Mouse (Mus musculus): ENCODE results near the gene Cd40lg. TPM values are rescaled to one million over a fixed set of nuclear protein-coding genes. Genes with fewer than 3 reads are reported as not detected.

Cd40lg gene
- not detected for total RNA-seq (2021)
- long read RNA-seq, experiment 1, result 0 reads
- long read RNA-seq, experiment 2, result 0 reads

DNA sequence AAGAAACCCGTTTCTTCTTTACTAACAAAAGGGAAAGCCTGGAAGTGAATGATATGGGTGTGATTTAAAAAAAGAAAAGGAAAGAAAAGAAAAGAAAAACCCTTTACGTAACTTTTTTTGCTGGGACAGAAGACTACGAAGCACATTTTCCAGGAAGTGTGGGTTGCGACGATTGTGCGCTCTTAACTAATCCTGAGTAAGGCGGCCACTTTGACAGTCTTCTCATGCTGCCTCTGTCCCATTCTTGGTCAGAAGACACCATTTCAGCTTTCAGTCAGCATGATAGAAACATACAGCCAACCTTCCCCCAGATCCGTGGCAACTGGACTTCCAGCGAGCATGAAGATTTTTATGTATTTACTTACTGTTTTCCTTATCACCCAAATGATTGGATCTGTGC lies at the start of gene Cd40lg:
Gene Cd40lg (plus strand): TSS at position 268 of the 400 bp plus-strand sequence.
- DNase-seq (ENCODE audit: low spot score in 2 of 2), result no peak

DNA sequence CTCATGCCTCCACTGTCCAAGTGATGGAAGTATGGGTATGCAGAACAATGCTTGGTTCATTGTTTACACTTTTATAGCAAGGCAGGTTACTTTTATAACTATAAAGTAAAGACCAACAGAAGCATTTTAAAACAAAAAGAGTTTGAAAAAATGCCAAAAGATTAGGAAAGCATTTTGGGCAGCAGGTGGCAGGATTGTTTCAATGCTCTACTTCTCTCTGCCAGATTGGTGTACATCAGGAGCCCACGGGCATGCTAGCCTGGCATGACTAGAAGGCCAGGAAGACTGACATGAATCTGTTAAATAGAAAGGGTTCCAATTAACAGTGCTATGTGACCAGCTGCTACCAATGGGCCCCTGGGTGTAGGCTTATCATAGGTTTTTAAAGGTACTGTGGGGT lies 45.4 kb upstream of the Cd40lg start:
- DNase-seq (ENCODE audit: low spot score in 2 of 2), result no peak

DNA sequence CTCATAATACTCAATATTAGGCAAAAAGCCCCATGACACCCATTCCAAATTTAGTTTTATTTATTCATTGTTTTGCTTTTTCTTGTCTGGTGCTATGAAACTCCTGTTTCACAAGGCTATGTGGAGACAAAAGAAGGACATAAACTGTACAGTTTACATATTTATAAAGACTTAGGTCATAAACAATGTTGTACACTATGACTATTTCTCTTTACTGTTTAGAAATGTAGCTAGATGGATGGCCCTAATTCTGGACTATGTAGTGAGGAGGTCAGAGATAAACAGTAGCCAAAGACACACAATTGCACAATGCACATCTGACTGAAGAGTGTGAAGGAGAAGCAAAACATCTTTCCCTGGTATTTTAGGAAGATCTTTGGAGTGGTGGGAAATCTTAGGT lies 40.7 kb upstream of the Cd40lg start:
- DNase-seq (ENCODE audit: low spot score in 2 of 2), result no peak

DNA sequence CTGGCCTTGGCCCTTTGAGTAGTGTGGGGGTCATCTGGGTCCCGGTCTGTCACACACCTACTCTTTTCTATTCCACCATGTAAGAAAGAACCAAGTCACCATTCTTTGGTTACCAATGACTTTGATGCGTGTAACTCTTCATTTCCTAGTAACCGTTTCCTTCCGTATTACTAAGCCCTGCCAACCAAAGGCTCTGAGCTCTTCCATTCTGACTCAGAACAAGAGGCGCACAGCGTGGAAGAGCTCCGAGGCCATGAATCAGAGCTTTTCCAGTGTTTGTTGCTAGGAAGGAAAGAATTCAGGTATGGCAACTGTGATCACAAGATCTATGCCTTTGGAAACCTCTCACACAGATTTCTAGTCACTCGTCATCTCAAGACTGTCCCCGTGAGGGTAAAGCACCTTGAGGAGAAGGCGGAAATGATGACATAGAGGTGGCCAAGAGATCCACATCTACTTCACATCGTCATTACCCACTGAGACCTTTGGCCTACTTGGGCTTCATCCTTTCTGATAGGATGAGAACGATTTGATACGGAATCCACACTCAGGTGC lies 34.6 kb upstream of the Cd40lg start:
- no peak for DNase-seq (ENCODE audit: low spot score in 2 of 2)

DNA sequence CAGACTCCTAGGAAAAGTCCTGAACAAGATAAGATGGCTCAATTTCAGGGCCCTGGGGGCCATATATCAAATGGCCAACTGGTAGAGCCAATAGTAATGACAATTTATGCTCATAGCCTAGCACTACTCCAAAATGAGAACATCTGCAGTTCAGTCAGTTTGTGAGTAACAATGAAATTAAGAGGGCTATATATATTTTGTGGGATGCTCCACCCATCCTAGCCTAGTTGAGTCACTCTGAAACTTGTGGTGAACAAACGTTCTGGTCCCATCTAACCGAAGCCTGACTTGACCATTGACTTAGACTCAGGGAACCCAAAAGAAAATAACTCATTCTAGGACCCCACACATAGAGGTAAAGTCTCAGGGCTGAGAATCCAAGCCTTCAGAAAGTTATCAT lies 29.5 kb upstream of the Cd40lg start:
- DNase-seq (ENCODE audit: low spot score in 2 of 2), result no peak

- no peak for DNase-seq (ENCODE audit: low spot score in 2 of 2)
Observed at GRCm38 (mm10) chrX:57183359-57183758, 28.6 kb upstream of the Cd40lg start.

GRCm38 (mm10) chrX:57187301-57187700 lies 24.6 kb upstream of the Cd40lg start:
- DNase-seq (ENCODE audit: low spot score in 2 of 2), result no peak

GRCm38 (mm10) chrX:57189335-57189734 lies 22.6 kb upstream of the Cd40lg start:
- no peak for DNase-seq (ENCODE audit: low spot score in 2 of 2)

GRCm38 (mm10) chrX:57196319-57196718 lies 15.6 kb upstream of the Cd40lg start:
- no peak for DNase-seq (ENCODE audit: low spot score in 2 of 2)

GRCm38 (mm10) chrX:57198036-57198435 lies 13.9 kb upstream of the Cd40lg start:
- no peak for DNase-seq (ENCODE audit: low spot score in 2 of 2)

DNA sequence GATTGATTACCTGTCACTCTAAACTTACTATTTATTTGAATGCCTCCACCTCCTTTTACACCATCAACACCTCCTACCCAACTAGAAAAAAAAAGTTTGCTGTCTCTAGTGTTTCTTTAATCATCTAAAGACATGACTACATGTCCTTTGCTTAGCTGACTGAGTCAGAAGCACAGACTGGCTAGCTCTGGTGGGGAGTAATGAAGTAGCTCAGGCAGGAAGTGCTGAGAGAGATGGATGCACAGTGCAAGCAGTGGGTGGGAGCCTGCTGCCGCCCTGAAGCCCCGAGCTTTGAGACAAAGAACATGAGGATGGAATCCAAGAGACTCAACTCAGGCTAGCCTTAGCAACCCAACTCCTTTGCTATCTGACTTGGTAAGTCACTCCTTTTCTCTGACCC lies 11.5 kb upstream of the Cd40lg start:
- DNase-seq (ENCODE audit: low spot score in 2 of 2), result no peak

GRCm38 (mm10) chrX:57210591-57210990 lies 1.4 kb upstream of the Cd40lg start:
- no peak for DNase-seq (ENCODE audit: low spot score in 2 of 2)

DNA sequence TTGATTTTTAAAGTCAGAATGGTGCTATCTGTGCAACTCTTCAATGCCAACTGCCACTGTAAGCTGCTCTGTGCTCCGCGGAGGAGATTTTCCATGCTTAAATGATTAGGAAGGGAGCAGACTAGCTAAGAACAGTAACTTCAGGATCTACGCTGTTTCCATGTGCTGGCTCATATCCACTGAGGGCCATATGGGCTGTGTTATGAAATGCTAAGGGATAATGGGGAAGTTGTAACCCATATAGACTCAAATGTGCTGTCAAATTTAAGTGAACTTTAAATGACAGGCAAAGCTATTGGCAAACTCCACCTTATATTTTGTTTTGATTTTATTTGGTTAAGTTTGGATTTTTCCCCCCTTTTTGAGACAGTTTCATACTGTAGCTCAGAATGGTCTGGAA lies 919 bp downstream of the Cd40lg start:
- no peak for DNase-seq (ENCODE audit: low spot score in 2 of 2)

DNA sequence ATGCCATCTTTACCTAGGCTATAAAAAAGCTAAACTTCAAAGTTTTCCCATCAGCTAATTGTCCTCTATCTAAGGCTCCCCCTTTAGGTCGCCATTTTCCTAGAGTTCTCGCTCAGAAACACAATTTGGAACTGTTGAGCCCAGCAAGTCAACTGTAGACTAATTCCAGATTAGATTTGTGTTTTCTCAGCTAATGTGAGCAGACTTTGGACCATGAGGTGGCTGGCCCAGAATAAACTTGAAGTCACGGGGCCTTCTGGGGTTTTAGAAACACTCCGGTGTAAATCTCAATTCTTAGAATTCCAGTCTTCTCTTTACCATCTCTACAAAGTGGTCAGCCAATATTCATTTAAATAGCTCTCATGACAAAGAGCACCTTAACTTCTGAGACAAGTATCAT lies 3.6 kb downstream of the Cd40lg start:
- no peak for DNase-seq (ENCODE audit: low spot score in 2 of 2)

DNA sequence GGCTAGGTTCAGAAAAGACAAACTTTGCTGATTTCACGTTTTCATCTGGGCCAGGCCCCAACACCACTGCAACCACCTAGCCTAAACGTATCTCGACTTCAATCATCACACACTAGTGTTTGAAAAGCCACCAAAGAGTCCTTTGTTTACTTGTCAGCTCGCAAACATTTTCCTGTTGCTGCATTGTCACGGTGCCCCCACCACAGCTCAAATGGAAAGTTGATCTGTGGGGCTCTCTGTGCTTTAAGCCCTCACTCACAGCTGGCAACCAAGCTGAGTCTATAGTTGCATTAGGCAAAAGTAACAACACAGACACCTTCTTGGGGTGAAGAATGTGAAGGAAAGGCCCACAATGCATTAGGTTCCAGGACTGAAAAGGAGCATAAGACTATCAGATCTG lies 4.3 kb downstream of the Cd40lg start:
- DNase-seq (ENCODE audit: low spot score in 2 of 2), result no peak

GRCm38 (mm10) chrX:57219563-57219962 lies 7.6 kb downstream of the Cd40lg start:
- no peak for DNase-seq (ENCODE audit: low spot score in 2 of 2)

GRCm38 (mm10) chrX:57221881-57222280 lies 9.9 kb downstream of the Cd40lg start:
- no peak for DNase-seq (ENCODE audit: low spot score in 2 of 2)

DNA sequence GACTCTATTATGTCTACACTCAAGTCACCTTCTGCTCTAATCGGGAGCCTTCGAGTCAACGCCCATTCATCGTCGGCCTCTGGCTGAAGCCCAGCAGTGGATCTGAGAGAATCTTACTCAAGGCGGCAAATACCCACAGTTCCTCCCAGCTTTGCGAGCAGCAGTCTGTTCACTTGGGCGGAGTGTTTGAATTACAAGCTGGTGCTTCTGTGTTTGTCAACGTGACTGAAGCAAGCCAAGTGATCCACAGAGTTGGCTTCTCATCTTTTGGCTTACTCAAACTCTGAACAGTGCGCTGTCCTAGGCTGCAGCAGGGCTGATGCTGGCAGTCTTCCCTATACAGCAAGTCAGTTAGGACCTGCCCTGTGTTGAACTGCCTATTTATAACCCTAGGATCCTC lies 11.4 kb downstream of the Cd40lg start:
- DNase-seq (ENCODE audit: low spot score in 2 of 2), result no peak

- no peak for DNase-seq (ENCODE audit: low spot score in 2 of 2)
Observed at GRCm38 (mm10) chrX:57228178-57228577, 16.2 kb downstream of the Cd40lg start.

GRCm38 (mm10) chrX:57233596-57233995 lies 21.7 kb downstream of the Cd40lg start:
- no peak for DNase-seq (ENCODE audit: low spot score in 2 of 2)

DNA sequence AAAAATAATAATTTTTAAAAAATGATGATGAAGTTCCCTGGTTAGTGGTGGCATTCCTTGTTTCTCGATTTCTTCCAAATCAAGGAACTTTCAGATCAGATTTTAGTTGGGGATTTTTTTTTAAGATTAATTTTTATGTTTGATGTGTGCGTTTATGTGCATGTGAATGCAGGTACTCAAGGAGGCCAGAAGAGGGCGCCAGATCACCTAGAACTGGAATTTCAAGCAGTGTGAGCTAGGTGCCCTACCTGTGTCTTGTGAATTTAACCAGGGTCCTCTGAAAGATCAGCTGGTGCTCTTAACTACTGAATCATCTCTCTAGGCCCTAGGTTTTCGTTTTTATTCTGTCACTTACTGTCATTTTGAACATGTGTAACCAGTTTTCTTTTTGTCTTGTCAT lies 24.0 kb downstream of the Cd40lg start:
- DNase-seq (ENCODE audit: low spot score in 2 of 2), result no peak

GRCm38 (mm10) chrX:57238572-57238971 lies 26.6 kb downstream of the Cd40lg start:
- no peak for DNase-seq (ENCODE audit: low spot score in 2 of 2)

DNA sequence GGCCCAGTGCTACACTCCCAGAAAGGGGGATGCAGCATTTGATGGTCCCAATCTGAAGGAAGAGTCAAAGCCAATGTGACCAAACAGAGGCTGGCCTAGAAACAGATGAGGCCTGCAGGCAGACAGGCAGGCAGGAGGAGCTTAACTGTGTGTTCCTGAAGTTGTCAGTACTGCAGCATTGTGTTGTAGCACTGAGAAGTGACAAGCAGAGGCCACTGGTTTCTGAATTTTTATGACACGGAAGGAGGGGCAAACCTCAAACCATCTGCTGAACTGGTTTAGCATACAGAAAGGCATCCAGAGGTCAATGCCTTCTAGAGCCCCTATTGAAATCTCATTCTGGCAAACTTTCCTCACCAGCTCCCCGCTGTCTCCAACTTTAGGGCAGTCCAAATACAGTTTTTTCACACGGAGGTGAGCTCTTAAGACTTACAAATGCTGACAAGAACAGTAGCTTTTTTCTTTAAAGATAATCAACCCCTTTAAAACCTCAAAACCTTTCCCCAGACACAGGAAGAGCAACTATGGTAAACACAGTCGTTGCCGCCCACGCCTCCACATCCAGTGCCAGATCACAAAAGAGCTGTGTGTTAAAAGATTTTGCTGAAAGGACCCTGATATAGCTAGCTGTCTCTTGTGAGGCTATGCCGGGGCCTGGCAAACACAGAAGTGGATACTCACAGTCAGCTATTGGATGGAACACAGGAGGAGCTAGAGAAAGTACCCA lies 41.5 kb downstream of the Cd40lg start:
- no peak for DNase-seq (ENCODE audit: low spot score in 2 of 2)
